Mouse (Mus musculus): ENCODE results near the gene BC030499.

- TF ChIP-seq POLR2A (IDR thresholded peaks at IDR 0.05; ENCODE audit: low read depth, low read length) (no peak), CTCF (IDR thresholded peaks at IDR 0.05; ENCODE audit: borderline replicate concordance, insufficient read depth, low read length) (no peak)
Measured at GRCm38 (mm10) chr11:78337040-78337439, 46.4 kb downstream of the BC030499 start.

All from embryonic fibroblast, embryonic 13.5 days (primary cell).